Mouse (Mus musculus): ENCODE results near the gene Gm42906.

Gene Gm42906

DNA sequence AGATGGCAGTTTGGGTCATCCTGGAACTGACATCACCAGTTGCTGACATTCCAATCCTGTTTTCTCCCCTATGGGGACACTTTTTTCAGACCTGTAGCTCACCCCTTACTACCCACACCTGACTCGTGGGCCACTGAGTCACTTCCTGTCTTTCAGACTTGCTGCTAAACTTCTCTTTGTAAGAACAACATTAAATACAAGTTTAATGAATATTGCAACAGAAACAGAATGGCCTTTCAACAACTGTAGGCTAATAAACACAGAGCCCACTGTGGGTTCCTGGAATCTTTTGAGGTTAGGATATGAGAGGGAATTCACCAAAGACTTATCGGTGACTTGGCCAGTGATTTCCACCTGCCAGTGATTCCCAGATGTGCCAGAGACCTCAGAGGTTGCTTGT lies 318.1 kb downstream of the Gm42906 start:
- no peak for DNase-seq (ENCODE audit: low spot score in 2 of 2)

DNA sequence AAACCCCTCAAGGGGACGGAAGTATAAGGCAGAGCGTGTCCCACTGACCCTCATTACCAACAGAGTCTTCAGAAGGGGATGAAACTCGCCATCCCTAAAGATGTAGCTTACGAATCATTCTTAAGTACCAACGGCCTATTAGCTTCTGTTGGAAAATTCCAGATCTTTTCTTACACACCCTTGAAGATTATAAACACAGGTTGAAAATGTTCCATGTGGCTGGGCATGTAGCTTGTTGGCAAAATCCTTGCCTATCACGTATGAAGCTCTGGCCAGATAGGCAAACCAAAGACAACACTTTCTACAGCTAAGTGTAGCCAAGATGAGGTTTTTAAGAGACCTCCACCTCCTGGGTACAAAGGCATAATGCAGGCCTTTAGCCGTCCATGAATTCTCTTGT lies 319.0 kb downstream of the Gm42906 start:
- no peak for DNase-seq (ENCODE audit: low spot score in 2 of 2)

DNA sequence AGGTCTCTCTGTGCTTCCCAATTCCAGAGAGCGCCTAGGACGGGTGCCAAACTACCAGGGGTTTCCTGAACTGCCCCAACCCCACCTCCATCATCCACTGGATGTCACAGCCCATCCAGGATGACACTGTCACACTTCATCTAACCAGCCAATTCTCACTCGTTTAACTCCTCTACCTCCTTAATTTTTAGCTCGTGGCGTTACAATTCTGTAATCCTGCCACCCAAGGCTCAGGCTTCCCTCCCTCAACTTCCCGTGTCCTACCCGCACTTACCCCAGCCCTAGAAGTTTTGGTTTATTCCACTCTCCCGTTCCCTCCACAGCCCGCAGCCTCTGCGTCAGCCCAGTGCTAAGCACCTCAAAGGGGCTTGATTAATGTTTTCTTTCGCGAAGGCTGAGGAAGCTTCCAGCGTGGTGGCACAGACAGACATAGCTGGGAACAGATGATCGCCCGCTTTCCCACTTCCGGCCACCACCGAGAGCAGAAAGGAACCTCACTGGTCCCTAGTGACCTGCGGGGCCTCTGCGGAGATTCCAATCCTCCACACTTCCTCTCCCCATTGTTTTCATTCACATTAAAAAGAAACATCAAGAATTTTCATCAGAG lies 319.6 kb downstream of the Gm42906 start:
- DNase-seq (ENCODE audit: low spot score in 2 of 2): no peak

DNA sequence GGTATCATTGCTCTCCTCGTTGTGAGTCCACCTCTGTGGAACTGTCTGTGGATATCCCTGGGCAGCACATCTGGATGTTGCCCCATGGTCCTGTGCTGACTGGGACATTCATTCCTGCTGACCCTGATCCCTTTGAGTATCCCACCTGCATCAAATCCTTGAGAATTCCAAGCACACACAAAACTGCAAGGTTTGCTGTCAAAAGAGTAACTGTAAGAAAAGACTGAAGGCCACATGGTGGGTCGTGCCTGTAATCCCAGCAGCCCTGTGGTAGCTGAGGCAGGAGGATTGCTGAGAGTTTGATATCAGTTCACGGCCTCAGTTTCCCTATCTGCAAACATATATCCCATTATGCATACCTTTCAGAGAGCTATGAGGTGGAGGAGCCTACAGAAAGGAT lies 321.1 kb downstream of the Gm42906 start:
- no peak for DNase-seq (ENCODE audit: low spot score in 2 of 2)

DNA sequence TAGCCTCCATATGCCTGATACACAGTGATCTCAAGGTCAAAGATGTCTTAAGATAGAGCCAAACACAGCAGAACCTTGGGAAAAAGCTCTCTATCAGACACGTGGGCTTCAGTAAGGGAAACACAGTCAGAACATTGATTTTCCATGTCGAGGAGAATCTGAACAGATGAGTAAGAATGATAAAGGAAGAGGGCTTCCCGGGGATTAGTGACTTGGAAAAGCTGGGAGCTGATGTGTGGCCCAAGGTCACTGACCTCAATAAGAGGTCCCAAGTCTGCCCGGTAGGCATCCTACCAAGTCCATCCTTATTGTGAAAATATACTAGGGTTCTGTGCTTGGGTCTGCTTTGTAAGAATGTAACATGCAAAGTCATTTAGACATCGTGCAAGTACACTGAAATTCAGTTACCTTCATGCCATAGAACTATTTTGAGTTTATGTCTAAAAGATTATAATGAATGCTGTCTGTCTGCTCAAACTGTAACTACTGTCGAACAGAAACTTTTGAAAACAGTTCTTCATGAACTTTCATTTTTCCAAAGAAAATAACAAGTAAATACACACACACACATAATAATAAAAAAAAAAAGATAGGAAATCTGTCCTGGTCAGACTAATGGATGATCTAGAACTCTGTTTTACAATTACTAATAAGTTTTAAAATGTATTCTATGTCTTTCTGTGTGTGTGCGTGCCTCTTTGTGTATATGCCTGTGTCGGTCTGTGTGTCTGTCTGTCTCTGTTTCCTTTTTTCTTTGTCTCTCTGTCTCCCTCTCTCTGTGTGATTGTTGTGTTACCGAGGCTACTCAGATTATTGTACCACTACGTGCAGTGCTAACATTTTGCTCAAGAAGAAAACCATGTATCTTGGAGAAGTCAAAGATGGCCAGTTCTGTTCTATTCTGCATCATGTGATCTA lies 322.6 kb downstream of the Gm42906 start:
- DNase-seq (ENCODE audit: low spot score in 2 of 2): no peak

DNA sequence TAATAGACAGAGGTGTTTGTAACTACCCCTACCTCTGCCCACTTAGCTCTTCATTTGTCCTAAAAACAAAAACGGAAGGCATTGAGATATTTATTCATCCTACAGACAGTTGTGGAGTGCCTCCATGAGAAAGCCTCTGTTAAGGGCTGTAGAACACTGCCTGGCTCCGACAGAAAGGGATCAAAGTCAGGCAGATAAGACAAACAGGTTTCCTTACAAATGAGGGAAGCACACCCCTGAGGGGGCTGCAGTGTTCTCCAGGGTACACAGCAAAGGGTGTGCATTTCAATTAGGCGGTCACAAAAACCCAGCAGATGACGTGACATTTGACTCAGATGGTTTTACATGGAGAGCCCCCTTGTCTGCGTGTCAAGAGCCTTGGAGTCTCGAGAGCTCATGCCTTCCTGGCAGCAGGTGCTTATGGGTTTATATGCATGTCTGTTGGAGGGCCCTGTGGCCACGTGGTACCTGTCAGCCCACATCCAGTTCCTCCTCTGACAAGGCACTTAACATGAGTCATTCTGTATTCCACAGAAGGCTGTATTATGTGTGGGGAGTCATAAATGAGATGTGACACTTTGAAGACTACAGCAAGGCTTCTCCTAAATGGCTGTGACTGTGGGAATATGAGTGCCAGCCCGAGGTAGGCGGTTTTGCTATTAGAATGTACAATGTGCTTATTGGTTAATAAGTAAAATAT lies 323.5 kb downstream of the Gm42906 start:
- DNase-seq (ENCODE audit: low spot score in 2 of 2): no peak

DNA sequence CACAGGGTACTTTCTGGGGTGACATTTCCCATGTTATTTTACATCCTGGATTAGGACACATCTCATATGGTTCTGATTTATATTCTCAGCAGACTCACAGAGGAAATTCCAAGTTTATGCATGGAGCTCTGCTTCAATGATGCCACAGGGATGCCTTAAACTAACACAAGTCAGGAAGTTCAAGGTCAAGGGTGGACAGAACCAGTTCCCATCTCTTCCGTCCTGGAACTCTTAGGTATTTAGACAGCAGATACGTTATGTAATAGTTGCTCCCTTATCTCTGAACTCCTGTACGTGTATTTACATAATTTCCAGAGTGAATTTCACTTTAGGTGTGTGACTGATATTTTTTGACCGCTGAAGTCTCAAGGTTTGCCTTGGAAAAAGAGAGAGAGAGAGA lies 324.7 kb downstream of the Gm42906 start:
- DNase-seq (ENCODE audit: low spot score in 2 of 2): no peak

DNA sequence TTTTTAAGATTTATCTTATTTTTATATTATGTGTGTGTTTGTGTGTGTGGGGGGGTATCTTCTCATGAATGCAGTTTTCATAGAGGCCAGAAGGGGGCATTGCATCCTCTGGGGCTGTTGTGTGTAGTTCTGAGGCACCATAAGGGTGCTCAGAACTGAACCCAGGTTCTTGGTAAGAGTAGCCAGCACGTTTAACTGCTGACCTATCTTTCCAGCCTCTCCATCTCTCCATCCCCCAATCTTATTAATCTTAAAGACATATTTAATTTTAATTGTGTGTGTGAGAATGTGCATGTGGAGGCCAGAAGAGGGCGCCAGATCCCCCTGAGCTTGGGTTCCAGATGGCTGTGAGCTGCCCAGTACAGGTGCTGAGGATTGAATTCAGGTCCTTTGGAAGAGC lies 325.7 kb downstream of the Gm42906 start:
- DNase-seq (ENCODE audit: low spot score in 2 of 2): no peak

DNA sequence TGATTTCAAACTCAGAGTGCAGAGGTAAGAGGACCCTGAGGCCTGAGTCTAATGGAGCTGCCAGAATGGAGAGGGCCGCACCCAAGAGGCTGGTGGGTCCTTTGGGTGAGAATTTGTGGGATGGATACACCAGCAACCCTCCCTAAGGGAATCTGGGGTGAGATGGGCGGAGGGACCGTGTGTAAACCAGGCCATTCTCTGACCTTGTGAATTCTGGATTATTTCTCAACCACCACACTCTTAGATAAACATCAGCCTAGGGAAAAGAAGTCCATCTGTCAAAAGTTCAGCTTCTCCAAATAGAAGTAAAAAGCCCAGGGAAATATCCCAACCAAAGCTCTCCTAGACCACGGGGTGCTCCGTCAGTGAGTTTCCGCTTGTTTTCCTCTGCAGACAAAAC lies 332.0 kb downstream of the Gm42906 start:
- no peak for DNase-seq (ENCODE audit: low spot score in 2 of 2)

DNA sequence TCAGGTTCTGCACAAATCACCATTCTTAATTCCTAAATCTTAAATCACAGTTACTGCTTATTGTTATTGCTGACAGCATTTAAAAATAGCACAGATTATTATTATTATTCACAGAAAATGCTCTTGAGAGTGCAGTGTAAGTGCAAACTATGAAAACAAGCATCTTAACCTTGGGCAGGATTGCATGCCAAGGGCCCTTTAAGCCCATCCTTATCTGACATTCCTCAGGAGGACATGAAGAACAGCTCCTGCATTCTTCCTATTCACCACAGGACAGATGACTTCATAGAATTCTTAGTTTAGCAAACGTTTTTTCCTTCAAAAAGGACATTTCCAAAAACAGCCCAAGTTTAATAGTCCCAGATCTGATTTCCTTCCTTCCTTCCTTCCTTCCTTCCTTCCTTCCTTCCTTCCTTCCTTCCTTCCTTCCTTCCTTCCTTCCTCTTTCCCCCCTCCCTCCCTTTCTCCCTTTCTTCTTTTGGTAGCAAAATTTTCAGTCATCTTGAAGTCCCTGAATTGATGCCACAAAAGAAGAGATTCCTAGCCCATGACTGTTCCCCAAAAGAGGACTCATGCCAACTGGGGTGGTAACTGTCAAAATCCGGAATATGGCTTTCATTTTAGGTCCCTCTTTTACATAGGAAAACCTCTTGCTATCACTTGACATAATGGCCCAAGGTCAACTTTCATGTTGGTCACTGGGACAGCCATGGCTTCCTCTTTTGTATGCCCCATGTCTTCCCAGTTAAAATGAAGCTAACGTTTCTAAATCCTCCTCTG lies 334.9 kb downstream of the Gm42906 start:
- DNase-seq (ENCODE audit: low spot score in 2 of 2): no peak

DNA sequence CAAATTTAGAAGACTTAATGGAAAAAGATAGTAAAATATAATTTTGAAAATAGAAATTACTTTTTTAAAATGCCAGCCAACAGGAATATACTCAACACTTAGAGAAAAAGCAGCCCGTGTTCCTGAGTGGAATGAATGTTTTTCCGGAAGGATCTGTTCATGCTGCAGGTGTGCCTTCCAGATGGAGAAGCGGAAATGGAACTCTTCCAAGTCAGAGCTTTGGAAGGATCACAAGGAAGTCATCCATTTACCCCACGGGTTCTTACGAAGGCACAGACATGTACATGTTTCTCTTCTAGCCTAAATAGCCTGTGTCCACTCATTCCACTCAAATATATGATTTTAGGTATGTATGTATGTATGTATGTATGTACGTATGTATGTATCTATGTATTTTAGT lies 337.0 kb downstream of the Gm42906 start:
- no peak for DNase-seq (ENCODE audit: low spot score in 2 of 2)

DNA sequence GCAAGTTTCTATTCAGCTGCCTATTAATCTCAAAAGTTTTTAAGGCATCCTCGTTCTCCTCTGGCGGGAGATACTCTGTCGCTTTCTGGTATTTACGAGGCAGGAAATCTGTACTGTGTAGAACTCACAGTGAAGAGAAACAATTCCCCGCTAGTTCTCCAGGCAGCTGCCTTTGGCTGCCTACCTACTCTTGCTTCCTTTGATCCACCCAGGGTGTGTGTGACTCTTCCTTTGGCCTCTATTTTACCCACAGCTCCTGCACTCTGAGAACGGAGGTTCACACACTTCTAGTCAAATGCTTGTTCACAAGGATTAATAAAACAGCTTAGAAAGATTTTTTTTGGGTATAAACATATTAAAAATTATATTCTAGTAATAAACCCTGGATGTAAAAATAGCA lies 338.8 kb downstream of the Gm42906 start:
- DNase-seq (ENCODE audit: low spot score in 2 of 2): no peak

DNA sequence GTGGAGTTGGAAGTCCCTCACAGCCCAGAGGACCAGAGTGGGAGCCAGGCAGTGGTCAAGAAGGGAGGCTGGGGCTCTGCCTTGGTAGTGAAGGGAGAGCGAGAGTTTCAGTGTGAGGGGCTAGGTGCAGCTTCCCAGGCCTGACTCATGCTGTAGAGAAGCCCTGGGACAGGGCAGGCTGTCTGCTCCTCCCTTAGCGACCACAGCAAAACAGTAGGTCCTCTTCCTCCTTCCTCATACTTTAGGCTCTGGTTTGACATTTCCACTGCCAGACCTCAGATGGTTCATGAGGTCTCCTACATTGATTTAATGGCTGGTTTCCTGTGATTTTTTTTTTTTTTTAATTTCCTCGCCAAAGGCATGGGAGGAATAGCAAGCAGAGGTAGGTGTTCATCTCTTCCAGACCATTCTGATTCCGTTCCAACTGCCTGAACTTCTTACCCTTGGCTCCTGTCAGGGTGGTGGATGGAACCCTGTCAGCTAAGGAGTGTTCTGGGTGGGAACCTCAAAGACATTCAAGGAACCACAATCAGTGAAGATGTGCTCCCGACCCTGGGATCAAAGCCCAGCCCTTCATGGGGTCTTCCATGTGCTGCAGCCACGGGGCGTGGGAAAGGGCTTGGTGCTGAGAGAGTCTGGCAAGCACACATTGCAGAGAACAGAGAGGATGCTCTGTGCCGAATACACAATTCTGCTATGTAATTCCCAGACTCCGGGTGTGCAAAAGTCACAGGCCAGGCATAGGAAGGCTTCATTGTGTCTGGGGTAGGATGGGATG lies 341.3 kb downstream of the Gm42906 start:
- no peak for DNase-seq (ENCODE audit: low spot score in 2 of 2)

DNA sequence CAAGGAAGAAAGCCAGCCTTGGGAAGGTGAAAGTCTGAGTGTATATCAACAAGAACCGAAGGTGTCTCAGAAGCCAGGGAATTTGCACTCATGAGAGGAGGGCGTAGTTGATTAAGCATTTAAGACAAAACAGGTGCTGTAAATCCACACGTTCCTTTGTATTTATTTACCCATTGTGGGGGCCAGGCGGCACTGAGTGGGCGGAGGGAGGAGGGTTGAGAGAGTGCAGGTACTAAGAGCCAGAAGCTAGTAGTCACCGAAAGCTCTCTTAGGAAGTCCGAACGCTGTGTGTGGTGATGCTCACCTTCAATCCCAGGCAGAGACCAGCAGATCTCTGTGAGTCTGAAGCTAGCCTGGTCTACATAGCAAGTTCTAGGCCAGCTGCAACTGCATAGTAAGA lies 342.2 kb downstream of the Gm42906 start:
- no peak for DNase-seq (ENCODE audit: low spot score in 2 of 2)

DNA sequence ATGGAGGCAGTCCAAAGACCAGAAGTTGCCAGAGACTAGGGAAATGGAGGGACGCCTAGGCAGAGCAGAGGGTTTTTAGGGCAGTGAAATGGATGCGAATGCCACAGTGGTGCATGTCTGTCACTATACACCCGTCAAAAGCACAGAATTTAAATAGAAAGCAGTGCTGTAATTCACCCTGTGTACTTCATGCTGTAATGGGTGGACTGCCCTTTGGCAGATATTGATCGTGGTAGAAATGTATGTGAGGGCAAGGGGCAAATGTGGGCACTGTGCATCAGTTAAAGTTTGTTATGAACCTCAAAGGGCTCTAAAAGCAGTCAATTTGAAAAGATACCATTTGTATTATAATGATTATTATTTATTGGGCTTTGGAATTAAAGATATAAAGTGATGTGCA lies 347.7 kb downstream of the Gm42906 start:
- no peak for DNase-seq (ENCODE audit: low spot score in 2 of 2)

DNA sequence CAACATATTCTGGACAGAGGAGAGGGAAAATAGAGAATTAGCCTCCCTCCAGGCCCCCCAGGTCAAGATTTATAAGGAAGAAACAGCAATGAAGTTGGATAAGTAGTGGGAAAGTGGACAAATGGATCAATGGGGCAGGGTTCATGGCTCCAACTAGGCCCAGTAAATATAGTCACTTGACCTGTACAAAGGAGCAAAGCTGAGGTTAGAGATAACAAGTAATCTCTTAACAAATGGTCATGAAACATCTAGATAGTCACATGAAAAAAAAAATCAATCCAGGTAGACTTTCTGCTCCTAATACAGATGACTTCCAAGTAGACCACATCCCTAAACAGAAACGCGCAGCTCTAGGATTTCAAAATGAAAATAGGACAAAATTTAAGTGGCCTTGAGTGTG lies 350.0 kb downstream of the Gm42906 start:
- no peak for DNase-seq (ENCODE audit: low spot score in 2 of 2)

DNA sequence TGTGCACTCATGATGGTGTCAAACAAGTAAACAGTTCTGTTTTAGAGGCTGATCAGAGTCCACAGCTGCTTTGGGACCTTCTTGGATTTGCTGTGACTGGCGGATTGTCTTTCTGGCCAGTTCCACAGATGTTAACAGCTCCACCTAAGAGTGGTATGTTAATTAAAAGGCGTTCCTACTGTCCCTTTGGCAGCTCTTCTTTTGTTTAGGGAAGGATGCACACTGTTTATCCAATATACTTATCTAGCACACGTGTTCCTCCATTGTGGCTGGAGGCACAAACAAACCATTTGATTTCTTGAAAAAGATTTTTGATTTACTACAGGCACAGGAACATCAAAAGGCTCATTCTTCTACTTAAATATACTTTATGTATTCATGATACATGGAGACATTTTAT lies 351.0 kb downstream of the Gm42906 start:
- no peak for DNase-seq (ENCODE audit: low spot score in 2 of 2)

DNA sequence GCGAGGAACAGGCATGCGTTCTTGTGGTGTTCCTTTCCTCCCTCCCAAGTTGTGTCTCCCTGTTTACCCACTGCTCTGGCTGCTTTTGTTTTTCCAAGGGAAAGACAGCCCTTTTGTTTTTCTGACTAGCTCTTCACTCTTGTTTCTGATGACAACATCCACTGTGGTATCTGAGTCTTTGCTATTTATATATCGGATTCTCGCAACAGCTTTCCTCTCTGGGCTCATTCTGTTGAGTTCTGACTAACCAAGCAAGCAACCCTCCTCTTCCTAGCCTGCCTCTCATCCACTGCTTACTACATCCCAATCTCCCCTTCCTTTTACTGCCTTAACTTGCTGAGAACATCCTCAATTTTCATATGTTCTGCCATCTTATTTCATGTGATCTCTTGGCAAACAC lies 353.7 kb downstream of the Gm42906 start:
- no peak for DNase-seq (ENCODE audit: low spot score in 2 of 2)

DNA sequence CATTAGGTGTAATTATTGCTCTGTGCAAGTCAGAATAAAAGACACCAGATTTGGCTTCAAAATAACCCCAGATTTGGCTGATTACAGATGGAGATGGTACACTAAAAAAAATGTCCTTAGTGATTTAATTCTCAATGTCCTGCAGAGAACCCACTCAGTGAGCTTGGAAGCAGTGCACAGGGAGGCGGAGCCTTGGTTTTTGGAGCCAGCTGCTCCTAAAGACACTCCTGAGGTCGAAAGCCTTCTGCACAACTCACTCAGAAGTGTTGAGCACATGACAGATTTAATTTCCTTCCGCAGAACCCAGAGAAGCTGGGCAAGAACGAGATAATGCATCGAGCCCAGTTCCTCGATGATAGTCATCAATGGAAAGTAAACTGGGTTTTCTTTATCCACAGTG lies 356.5 kb downstream of the Gm42906 start:
- DNase-seq (ENCODE audit: low spot score in 2 of 2): no peak

DNA sequence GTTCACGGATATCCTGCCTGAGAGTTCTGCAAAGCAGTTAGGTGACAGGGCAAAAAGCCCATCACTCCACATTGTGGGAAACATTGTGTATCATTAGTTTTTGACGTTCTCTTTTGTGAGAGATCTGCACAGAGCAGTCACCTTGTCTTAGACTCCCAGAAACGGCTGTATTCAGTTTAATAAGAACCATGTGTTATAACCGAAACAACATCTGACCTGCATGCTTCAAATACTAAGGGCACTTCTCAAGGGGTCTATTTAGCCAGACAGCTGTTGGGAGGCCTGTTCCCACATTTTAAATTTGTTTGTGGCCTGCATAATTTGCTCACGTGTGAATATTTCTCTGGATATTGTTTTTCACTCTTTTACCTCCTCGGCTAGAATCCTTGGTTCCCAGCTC lies 357.1 kb downstream of the Gm42906 start:
- DNase-seq (ENCODE audit: low spot score in 2 of 2): no peak

DNA sequence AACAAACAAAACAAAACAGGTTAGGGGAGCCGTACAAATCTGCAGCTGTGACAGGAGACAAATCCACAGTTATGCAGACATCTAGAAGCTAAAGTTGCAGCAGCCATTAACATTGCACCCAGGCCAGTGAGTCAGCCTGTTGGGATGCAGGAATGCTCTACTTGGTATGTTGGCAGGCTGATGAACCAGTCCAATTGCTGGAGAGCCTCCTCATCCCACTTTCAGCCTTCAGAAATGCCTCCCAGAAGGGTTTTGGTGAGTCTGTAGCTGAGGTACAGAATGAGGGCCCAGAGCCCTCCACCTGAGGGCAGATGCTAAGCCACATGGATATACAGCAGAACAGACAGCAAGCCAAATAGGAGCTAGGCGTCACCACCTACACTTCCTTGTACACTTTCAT lies 358.4 kb downstream of the Gm42906 start:
- no peak for DNase-seq (ENCODE audit: low spot score in 2 of 2)

All from spleen, postnatal 4 days (tissue).